Comparison of ENCODE assay signal across 33 mouse cellular contexts in genomic region chr6:55814184-55814926, GRCm38 (mm10). TPM values are rescaled to one million over a fixed set of nuclear protein-coding genes. Genes with fewer than 3 reads are reported as not detected.
DNase-seq lines count a peak whose midpoint lies in the region.
"Had no signal": no experiment of that assay in that cellular context is flagged by ENCODE, and none has a peak within 500 bp of the region (broad histone marks: within the 10 kb centered on the region; RNA-seq: fewer than 3 reads in every experiment).

No protein-coding gene starts in this region.

- DNase-seq in embryo, embryonic 10 days (ENCODE audit: low spot score): peak; percentile 39
- no peak for DNase-seq in embryo, embryonic 9.5 days (ENCODE audit: extremely low spot score)
- DNase-seq in frontal cortex, adult 2 months (ENCODE audit: extremely low spot score in 1 of 2, low spot score in 1 of 2): peak; percentile 31 to 75
- no peak for DNase-seq in frontal cortex, postnatal 25 days (ENCODE audit: low spot score in 2 of 2)
- peak; percentile 43 for DNase-seq in layer of hippocampus, adult 9-11 months
- no peak for DNase-seq in layer of hippocampus, postnatal 25 days (ENCODE audit: extremely low spot score in 1 of 2, low spot score in 1 of 2)
- peak; percentile 85 for DNase-seq in brain, adult 2 months (ENCODE audit: low read depth, low spot score)
- DNase-seq in thymus, postnatal 0 days (ENCODE audit: low spot score): no peak
- DNase-seq: adrenal gland, adult 8-10 months; cerebellum, adult 8-10 months; cerebellum, postnatal 25 days; gastrocnemius, postnatal 25 days; heart, adult 11 months; heart, postnatal 36 days; kidney, adult 9 months; kidney, postnatal 25 days; left cerebral cortex, postnatal 4 days; liver; lung, adult 2 months; lung, postnatal 10 days; midbrain, embryonic 14.5 days; right cerebral cortex, postnatal 25 days had no signal

RNA-seq across cellular contexts. Expression of gene Itprid1, which starts 22.3 kb away (rescaled TPM):
- 0.59 and 0.64 TPM in 2 replicates for polyA plus RNA-seq in frontal cortex, adult 2 months (2012; rRNA removed)
- total RNA-seq in layer of hippocampus, postnatal 25 days (2021): 1 to 10 TPM; 1.5 to 1.6 TPM
- polyA plus RNA-seq in thymus, postnatal 0 days (2015; fragmentation: Nextera tagmentation; extraction: Ambion mirVana): 0.05 TPM in 1 of 2 replicates, not detected in the other
- total RNA-seq: adrenal gland, postnatal 4 days; G1E; gastrocnemius, adult 18-20 months; gastrocnemius, postnatal 25 days; heart, postnatal 36 days; hindbrain, postnatal 0 days; megakaryocyte-erythroid progenitor cell, adult 5-6 weeks; monocyte, adult 5-6 weeks had no signal
- polyA plus RNA-seq: G1E; heart, embryonic 11.5 days; intestine, postnatal 0 days; liver, embryonic 14.5 days; macrophage; midbrain, embryonic 14.5 days; testis, adult 2 months had no signal

Comparison
In these comparisons a context has a peak if more than half of its experiments do, and no peak if none do; other contexts are left out.
1. DNase-seq: peak in embryo, embryonic 10 days (single experiment), frontal cortex, adult 2 months (2 of 2), layer of hippocampus, adult 9-11 months (single experiment) and brain, adult 2 months (single experiment); none in embryo, embryonic 9.5 days (single experiment), frontal cortex, postnatal 25 days (0 of 2), layer of hippocampus, postnatal 25 days (0 of 2) and thymus, postnatal 0 days (single experiment).